Mouse (Mus musculus) cerebellum, adult 2 months (tissue): ENCODE data around the gene Kcnab3.

Experiments used
- CTCF ChIP-seq: fragments of 200-500 bp; IDR thresholded peaks from 2 replicates; pipeline ENCODE4 v1.5.1; 2011; ENCODE audit warnings: low read depth, mild to moderate bottlenecking, control low read depth, low read length, moderate library complexity, borderline replicate concordance; ENCODE audit not compliant: insufficient read depth
- POLR2A ChIP-seq: fragments of 200-500 bp; IDR thresholded peaks from 2 replicates; pipeline ENCODE4 v1.6.1; 2011; ENCODE audit warnings: low read length, control low read depth, borderline replicate concordance; ENCODE audit not compliant: insufficient read depth

DNA sequence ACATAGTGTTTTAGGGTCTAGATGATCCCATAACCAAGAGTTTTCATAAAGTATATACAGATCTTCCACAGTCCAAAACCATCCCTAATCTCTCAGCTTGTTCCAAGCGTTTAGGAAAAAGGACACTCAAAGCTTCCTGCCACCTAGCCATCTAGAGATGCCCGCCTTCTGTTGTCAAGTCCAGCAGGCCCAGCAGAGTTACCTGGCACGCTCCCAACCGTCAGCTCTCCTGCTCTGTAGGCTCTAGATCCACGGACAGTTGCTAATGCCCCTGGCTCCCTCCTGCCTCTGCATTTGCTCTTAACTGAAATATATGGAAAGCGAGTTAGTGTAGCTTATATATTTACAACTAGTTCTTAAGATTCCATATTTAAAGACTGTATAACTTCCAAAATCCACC lies 55.3 kb downstream of the Kcnab3 start:
- TF ChIP-seq CTCF (no peak), POLR2A (no peak)
